Mouse (Mus musculus): ENCODE data around the gene Tmod3.

DNA sequence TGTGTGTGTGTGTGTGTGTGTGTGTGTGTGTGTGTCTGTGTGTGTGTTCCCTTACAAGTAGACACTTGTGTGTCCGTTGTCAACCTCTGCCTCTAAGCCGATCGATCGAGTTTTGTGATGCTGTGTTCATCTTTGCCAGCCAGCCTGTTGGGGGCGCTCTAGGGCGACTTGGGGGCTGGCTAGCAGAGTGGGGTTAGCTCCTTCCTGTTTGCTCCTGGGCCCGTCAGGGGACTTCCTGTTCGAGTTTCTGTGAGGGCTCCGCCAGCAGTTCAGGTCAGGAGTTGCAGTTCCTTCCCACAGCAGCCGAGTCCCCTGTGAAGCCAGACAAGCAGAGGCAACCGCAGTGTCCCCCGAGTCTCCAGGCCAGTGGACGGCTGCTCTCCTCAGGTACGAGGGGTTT lies 91.2 kb downstream of the Tmod3 start:
- no peak for TF ChIP-seq GATA1 (IDR thresholded peaks at IDR 0.05; ENCODE audit: low read length)
- TF ChIP-seq TAL1 (IDR thresholded peaks at IDR 0.05; ENCODE audit: low read length): no peak
